Mouse (Mus musculus) limb, embryonic 12.5 days (tissue): ENCODE measurements at regions not wholly inside any gene's neighbourhood (a gene's known extent, or its start where the extent isn't known, plus 50 kb on each side); places are given as distances from the start of the nearest gene placed in this dataset.

ENCODE experiments used
- ATAC-seq: fragments of 200-750 bp; cut with Nextera tagmentation; 2 replicates; pipeline ENCODE4 v1.8.0; 2017; ENCODE audit warnings: low read depth, moderate TSS enrichment; ENCODE audit not compliant: insufficient number of reproducible peaks, insufficient read depth, low FRiP score, low TSS enrichment
- H3K27ac ChIP-seq: fragments of 300-500 bp; sonication (generic); 2 replicates; pipeline ENCODE4 v1.5.1; 2016; ENCODE audit warnings: mild to moderate bottlenecking, moderate library complexity
- H3K27me3 ChIP-seq: fragments of 300-500 bp; sonication (generic); 2 replicates; pipeline ENCODE4 v1.6.1; 2016; ENCODE audit warnings: mild to moderate bottlenecking, moderate library complexity
- H3K36me3 ChIP-seq: fragments of 300-500 bp; sonication (generic); 2 replicates; pipeline ENCODE4 v1.6.1; 2016; ENCODE audit warnings: mild to moderate bottlenecking, moderate library complexity
- H3K4me1 ChIP-seq: fragments of 300-500 bp; sonication (generic); replicated peaks from 2 replicates; pipeline ENCODE4 v1.6.1; 2016
- H3K4me2 ChIP-seq: fragments of 300-500 bp; sonication (generic); 2 replicates; pipeline ENCODE4 v1.6.1; 2016; ENCODE audit warnings: mild to moderate bottlenecking, moderate library complexity
- H3K4me3 ChIP-seq: fragments of 300-500 bp; sonication (generic); replicated peaks from 2 replicates; pipeline ENCODE4 v1.5.1; 2016; ENCODE audit warnings: mild to moderate bottlenecking
- H3K9ac ChIP-seq: fragments of 300-500 bp; sonication (generic); replicated peaks from 2 replicates; pipeline ENCODE4 v1.6.1; 2016; ENCODE audit warnings: mild to moderate bottlenecking, moderate library complexity
- H3K9me3 ChIP-seq: fragments of 300-500 bp; sonication (generic); 2 replicates; pipeline ENCODE4 v1.6.1; 2016; ENCODE audit warnings: mild to moderate bottlenecking, moderate library complexity
- WGBS: fragments of 180-500 bp; shearing (Covaris S2); methylation state at CpG from one replicate; pipeline ENCODE4 v1.1.7; 2016; 5-methylcytosine and 5-hydroxymethylcytosine counted together

GRCm38 (mm10) chr2:166215610-166216511 is 60.4 kb upstream of the Sulf2 start:
- WGBS: 73% methylated on average over 18 of the region's 18 CpGs
- ATAC-seq: no peak
- Histone ChIP-seq H3K9ac (no peak overlapping the region), H3K4me2 (no peak overlapping the region; the same call in 1 of the 2 replicates), H3K9me3 (no peaks in the 10 kb centered on the region), H3K27ac (no peak overlapping the region), H3K27me3 (no peaks in the 10 kb centered on the region), H3K4me3 (no peak overlapping the region), H3K4me1 (peaks cover 20% of the 10 kb centered on the region), H3K36me3 (no peaks in the 10 kb centered on the region)

GRCm38 (mm10) chr2:166215191-166215590 is 59.7 kb upstream of the Sulf2 start:
- H3K4me3 ChIP-seq: no peak overlapping the region
- WGBS: 72% methylated on average over 7 of the region's 7 CpGs
- H3K27ac ChIP-seq: no peak overlapping the region
- H3K9me3 ChIP-seq: no peaks in the 10 kb centered on the region
- no peak for ATAC-seq
- H3K27me3 ChIP-seq: no peaks in the 10 kb centered on the region
- no peak overlapping the region for H3K9ac ChIP-seq
- no peak overlapping the region for H3K4me2 ChIP-seq
- no peaks in the 10 kb centered on the region for H3K36me3 ChIP-seq
- H3K4me1 ChIP-seq: peaks cover 20% of the 10 kb centered on the region

DNA sequence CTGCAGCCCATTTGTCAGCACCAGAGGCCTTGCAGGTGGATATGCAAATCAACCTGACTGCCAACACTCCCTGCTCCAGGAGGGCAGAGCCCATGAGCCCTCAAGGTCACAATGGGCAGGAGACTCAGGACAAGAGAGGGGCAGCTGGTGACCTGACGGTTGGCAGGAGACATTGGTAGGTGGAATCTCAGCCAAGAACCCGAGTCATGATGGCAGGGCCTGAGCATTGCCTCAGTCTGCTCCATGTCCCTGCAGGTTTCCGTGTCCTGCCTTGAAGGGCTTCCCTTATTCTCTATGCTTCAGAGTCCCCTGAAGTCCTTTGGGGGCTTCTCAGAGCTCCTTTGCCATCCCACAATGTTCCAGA is 51.7 kb upstream of the Sulf2 start:
- Histone ChIP-seq H3K9ac (no peak overlapping the region), H3K4me3 (no peak overlapping the region), H3K4me1 (peaks cover 44% of the 10 kb centered on the region), H3K9me3 (no peaks in the 10 kb centered on the region), H3K36me3 (no peaks in the 10 kb centered on the region), H3K27me3 (no peaks in the 10 kb centered on the region), H3K27ac (peak overlapping the region; percentile 54; the same call in 1 of the 2 replicates), H3K4me2 (no peak overlapping the region)
- WGBS: 85% methylated on average over 3 of the region's 3 CpGs
- no peak for ATAC-seq

DNA sequence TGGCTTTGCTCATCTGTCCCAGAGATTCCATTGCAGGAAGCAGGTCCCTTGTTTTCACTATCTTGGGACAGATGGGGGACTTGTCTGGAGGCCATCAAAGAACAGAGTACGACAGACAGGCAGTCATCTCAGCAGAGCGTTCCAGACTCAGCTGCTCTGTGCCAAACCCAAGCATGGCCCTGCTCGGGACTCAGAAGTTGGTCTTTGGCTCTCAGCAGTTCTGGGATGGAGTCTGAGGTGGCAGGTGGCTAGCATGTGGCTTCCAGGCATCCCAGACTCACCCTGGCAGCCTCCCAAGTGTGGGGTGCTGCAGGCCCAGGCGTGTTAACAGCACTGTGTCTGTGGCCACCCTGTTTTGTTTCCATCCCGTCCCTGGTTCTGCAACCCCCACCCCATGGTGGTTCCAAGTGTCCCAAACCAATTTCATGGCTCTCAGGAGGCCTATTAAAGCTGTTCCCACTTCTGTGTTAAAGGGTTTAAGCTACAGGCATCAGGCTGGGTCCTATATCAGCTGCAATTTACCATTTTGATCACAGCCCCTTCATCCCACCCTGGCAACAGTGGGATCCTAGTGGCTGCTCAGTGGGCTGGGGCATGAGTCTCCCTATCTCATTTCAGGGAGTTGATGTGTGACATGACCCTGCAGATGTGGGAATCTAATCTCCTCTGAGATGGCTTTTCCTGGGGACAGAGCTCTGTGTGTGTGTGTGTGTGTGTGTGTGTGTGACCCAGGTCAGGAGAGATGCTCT is 51.1 kb upstream of the Sulf2 start:
- H3K4me2 ChIP-seq: no peak overlapping the region
- ATAC-seq: 0 out of 2 replicates have a peak, but pooled peaks have one; percentile 24
- H3K9me3 ChIP-seq: no peaks in the 10 kb centered on the region
- H3K36me3 ChIP-seq: no peaks in the 10 kb centered on the region
- H3K27ac ChIP-seq: peak overlapping the region; percentile 54
- 32% methylated on average over 5 of the region's 5 CpGs for WGBS
- no peaks in the 10 kb centered on the region for H3K27me3 ChIP-seq
- H3K4me3 ChIP-seq: no peak overlapping the region
- no peak overlapping the region for H3K9ac ChIP-seq
- peaks cover 44% of the 10 kb centered on the region for H3K4me1 ChIP-seq
